Mouse (Mus musculus) limb, embryonic 14.5 days (tissue): ENCODE results near the gene Mxra8. TPM values are rescaled to one million over a fixed set of nuclear protein-coding genes. Genes with fewer than 3 reads are reported as not detected.
A peak's percentile ranks its signal among the peaks of the same experiment; 100 is the strongest.

ENCODE experiments used
- ATAC-seq: fragments of 200-750 bp; cut with Nextera tagmentation; 2 replicates; pipeline ENCODE4 v1.8.0; 2017; ENCODE audit warnings: low read depth, moderate number of reproducible peaks, moderate TSS enrichment; ENCODE audit not compliant: low FRiP score
- DNase-seq: peaks from one replicate; pipeline ENCODE4 v3.0.0-alpha.2; 2015; ENCODE audit warnings: low spot score
- H3K27ac ChIP-seq: fragments of 300-500 bp; sonication (generic); replicated peaks from 2 replicates; pipeline ENCODE4 v1.5.1; 2014; ENCODE audit warnings: low read depth, mild to moderate bottlenecking, low read length, moderate library complexity, mixed read lengths
- H3K27me3 ChIP-seq: fragments of 300-500 bp; sonication (generic); 2 replicates; pipeline ENCODE4 v1.6.1; 2014; ENCODE audit warnings: low read length, mixed read lengths; ENCODE audit not compliant: control insufficient read depth, insufficient read depth
- H3K36me3 ChIP-seq: fragments of 300-500 bp; sonication (generic); 2 replicates; pipeline ENCODE4 v1.6.1; 2014; ENCODE audit warnings: mild to moderate bottlenecking, low read length, moderate library complexity, mixed read lengths; ENCODE audit not compliant: control insufficient read depth, insufficient read depth
- H3K4me1 ChIP-seq: fragments of 300-500 bp; sonication (generic); 2 replicates; pipeline ENCODE4 v1.6.1; 2014; ENCODE audit warnings: antibody characterized with exemption, low read length, mixed read lengths; ENCODE audit not compliant: control insufficient read depth, insufficient read depth
- H3K4me2 ChIP-seq: fragments of 300-500 bp; sonication (generic); replicated peaks from 2 replicates; pipeline ENCODE4 v1.6.1; 2014; ENCODE audit warnings: low read depth, mild to moderate bottlenecking, low read length, moderate library complexity; ENCODE audit not compliant: severe bottlenecking
- H3K4me3 ChIP-seq: fragments of 300-500 bp; sonication (generic); replicated peaks from 2 replicates; pipeline ENCODE4 v1.5.1; 2014; ENCODE audit warnings: low read length
- H3K9ac ChIP-seq: fragments of 300-500 bp; sonication (generic); 2 replicates; pipeline ENCODE4 v1.6.1; 2014; ENCODE audit warnings: mild to moderate bottlenecking, low read depth, low read length, moderate library complexity; ENCODE audit not compliant: severe bottlenecking
- H3K9me3 ChIP-seq: fragments of 300-500 bp; sonication (generic); 2 replicates; pipeline ENCODE4 v1.6.1; 2016; ENCODE audit warnings: low read length; ENCODE audit not compliant: control insufficient read depth
- POLR2A ChIP-seq: fragments of 200-500 bp; IDR thresholded peaks from 2 replicates; pipeline ENCODE4 v1.8.0; 2012; ENCODE audit warnings: inconsistent platforms, mild to moderate bottlenecking, moderate library complexity, borderline replicate concordance; ENCODE audit not compliant: insufficient read depth, insufficient read length; ENCODE audit errors: extremely low read depth
- WGBS: fragments of 180-500 bp; shearing (Covaris S2); extraction: QIAGEN DNeasy Blood & Tissue Kit; methylation state at CpG from one replicate; pipeline ENCODE4 v1.1.7; 2014; 5-methylcytosine and 5-hydroxymethylcytosine counted together
- polyA plus RNA-seq, 2 experiments: library from polyadenylated mRNA; depleted of rRNA in 1 of 2; stranded (reverse) in 1 of 2; unstranded in 1 of 2; fragments of >200 nt; fragmentation: Nextera tagmentation in 1 of 2; extraction: Ambion mirVana in 1 of 2; gene quantifications; 2 replicates each; pipeline versions ENCODE4 v1.2.1 to v1.2.3; 2012 to 2014

Mxra8 gene
- polyA plus RNA-seq, 2 experiments: 109 to 218 TPM

DNA sequence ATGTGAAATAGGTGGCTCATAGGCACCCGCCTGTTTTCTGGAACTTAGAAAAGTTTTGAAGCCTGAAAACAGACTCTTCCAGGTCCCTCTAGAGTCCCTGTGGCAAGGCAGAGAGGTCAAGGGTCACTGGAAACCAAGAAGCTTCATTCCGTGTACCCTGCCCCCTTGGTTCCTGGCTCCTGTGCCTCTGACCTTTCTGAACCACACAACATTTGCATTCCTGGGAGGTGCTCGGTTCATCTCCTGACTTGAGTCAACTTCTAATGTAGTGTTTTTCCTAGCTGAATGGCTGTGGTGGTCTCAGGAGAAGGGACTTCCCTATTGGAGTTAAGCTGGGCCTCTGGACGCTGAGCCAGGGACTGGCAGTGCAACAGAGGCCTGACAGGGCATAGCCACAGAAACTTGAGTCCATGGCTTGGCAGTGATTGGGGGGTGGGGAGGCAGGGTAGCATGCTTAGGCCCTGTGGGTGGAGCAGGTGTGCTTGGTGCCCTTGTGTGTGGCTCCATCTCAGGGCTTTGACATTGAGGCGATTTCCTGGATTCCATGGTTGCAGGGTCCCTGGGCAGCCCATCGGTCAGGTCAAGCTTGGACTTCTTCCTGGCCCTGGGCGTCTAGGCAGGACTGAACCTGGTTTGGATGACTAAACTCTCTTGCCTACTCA lies 9.1 kb downstream of the Mxra8 start:
- Histone ChIP-seq H3K36me3 (peaks cover 9% of the 10 kb centered on the region), H3K9ac (peak overlapping the region; percentile 29; the same call in 1 of the 2 replicates), H3K4me1 (peaks cover 12% of the 10 kb centered on the region; the same call in 1 of the 2 replicates), H3K27me3 (no peaks in the 10 kb centered on the region), H3K9me3 (no peaks in the 10 kb centered on the region), H3K27ac (no peak overlapping the region), H3K4me3 (peak overlapping the region; percentile 76), H3K4me2 (peak overlapping the region; percentile 92)
- WGBS: 66% methylated on average over 7 of the region's 7 CpGs
- no peak for ATAC-seq
- no peak for DNase-seq
- TF ChIP-seq POLR2A: no peak

DNA sequence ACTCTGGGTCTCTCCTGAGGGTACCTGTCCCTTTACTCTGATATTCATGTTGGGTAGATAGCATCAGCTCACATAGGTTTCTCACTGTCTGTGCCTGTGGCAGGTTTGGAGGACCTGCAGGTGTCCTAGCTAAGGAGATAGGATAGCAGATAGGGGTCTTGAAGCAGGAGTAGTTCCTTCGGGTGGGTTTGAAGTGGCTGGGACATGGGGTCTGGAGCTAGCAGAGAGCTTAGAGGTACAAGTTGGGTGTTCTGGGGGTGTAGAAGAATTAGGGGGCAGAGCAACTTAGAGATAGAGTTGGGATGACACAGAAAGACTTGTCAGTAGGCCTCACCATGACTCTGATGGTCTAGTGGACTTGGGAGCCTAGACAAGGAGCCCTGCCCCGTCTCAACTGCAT lies 9.9 kb downstream of the Mxra8 start:
- H3K4me2 ChIP-seq: no peak overlapping the region

DNA sequence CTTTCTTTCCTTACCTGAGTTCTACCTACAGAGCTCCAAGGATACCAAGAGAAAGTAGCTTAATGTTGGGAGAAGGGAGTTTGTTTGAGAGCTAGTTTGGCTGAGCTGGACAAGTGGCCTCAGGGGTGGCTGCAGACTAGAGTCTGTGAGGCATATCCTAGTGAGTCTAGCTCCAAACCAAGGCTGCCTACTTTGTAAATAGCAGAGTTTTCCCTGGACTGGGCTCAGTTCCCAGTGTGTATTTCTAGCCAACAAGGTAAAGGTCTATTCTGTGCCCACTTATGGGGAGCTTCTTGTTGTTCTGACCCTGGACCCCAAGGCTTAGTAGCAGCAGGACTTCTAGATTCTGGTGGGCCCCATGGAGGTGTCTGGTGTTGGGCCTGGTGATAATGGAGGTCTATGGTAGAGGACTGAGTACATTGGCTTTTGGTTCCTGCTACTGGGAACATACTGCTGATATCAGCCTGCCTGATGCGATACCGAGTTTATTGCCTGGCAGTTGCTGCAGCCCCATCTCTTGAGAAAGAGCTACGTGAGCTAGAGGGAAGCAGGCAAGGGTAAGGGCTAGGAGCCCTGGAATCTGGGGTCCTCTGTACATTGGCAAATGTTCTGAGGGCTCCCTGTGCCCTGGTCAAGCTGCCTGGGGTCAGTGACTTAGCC lies 10.4 kb downstream of the Mxra8 start:
- H3K4me2 ChIP-seq: no peak overlapping the region
- peaks cover 12% of the 10 kb centered on the region; the same call in 1 of the 2 replicates for H3K4me1 ChIP-seq
- H3K36me3 ChIP-seq: peaks cover 8% of the 10 kb centered on the region; the same call in 1 of the 2 replicates
- H3K9ac ChIP-seq: no peak overlapping the region
- no peak overlapping the region for H3K4me3 ChIP-seq
- TF ChIP-seq POLR2A: no peak
- no peaks in the 10 kb centered on the region for H3K27me3 ChIP-seq
- WGBS: 94% methylated on average over 3 of the region's 3 CpGs
- DNase-seq (no peak), ATAC-seq (no peak)
- no peaks in the 10 kb centered on the region for H3K9me3 ChIP-seq
- no peak overlapping the region for H3K27ac ChIP-seq

More for the DNA sequence above, 9.9 kb downstream of the Mxra8 start:
- Histone ChIP-seq H3K27ac (no peak overlapping the region), H3K36me3 (peaks cover 7% of the 10 kb centered on the region), H3K4me1 (peaks cover 12% of the 10 kb centered on the region; the same call in 1 of the 2 replicates), H3K4me3 (no peak overlapping the region), H3K9me3 (no peaks in the 10 kb centered on the region), H3K9ac (no peak overlapping the region), H3K27me3 (no peaks in the 10 kb centered on the region)
- 76% methylated on average over 2 of the region's 2 CpGs for WGBS
- ATAC-seq: no peak
- no peak for TF ChIP-seq POLR2A
- no peak for DNase-seq

GRCm38 (mm10) chr4:155851368-155851767 lies 11.9 kb downstream of the Mxra8 start:
- no peak overlapping the region for H3K9ac ChIP-seq
- no peaks in the 10 kb centered on the region for H3K9me3 ChIP-seq
- TF ChIP-seq POLR2A: no peak
- ATAC-seq: no peak
- no peak overlapping the region for H3K4me2 ChIP-seq
- H3K27me3 ChIP-seq: no peaks in the 10 kb centered on the region
- DNase-seq: no peak
- H3K4me1 ChIP-seq: peaks cover 12% of the 10 kb centered on the region; the same call in 1 of the 2 replicates
- WGBS: 88% methylated on average over 3 of the region's 3 CpGs
- H3K4me3 ChIP-seq: no peak overlapping the region
- no peak overlapping the region for H3K27ac ChIP-seq
- peaks cover 20% of the 10 kb centered on the region for H3K36me3 ChIP-seq

- H3K36me3 ChIP-seq: peaks cover 26% of the 10 kb centered on the region
- TF ChIP-seq POLR2A: no peak
- ATAC-seq: no peak
- no peak overlapping the region for H3K4me2 ChIP-seq
- H3K9me3 ChIP-seq: no peaks in the 10 kb centered on the region
- H3K4me3 ChIP-seq: no peak overlapping the region
- no peaks in the 10 kb centered on the region for H3K27me3 ChIP-seq
- 75% methylated on average over 2 of the region's 2 CpGs for WGBS
- H3K27ac ChIP-seq: no peak overlapping the region
- no peak overlapping the region for H3K9ac ChIP-seq
- no peak for DNase-seq
- H3K4me1 ChIP-seq: peaks cover 12% of the 10 kb centered on the region; the same call in 1 of the 2 replicates
Observed at GRCm38 (mm10) chr4:155851951-155852411, 12.5 kb downstream of the Mxra8 start.
